ENCODE assay signal across 10 mouse cellular contexts in the genomic region with DNA sequence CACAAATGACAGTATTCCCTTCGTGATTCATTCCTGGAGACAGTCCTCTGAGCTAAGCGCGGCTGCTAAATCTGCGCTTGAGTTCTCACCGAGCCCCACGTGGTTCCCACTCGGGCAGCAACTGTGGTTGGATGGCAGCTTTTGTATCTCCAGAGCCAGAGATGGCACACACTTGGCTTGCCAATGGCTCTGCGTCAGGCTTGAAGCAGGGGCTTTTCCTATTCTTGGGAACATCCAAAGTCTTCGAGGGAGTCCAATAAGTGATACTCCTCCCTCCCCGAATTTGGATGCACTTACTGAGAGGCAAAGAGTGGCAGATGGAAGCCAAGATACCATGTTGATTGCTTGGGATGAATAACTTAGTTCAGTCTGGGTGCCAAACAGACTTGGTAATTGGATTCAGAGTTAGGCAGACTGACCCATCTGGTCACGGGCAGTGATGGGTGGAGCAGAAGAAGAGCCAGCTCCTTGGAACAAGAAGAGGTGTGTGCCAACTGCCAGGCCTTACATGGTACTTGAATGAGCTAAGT.
DNase-seq lines count a peak whose midpoint lies in the region; ATAC-seq and TF ChIP-seq lines count a peak whose summit lies in the region.
"Had no signal": no experiment of that assay in that cellular context is flagged by ENCODE, and none has a peak within 500 bp of the region (broad histone marks: within the 10 kb centered on the region; RNA-seq: fewer than 3 reads in every experiment).

No protein-coding gene starts in this region.

- DNase-seq in brain, embryonic 14.5 days (ENCODE audit: low read depth), result peak; percentile 96
- peak; percentile 16 for DNase-seq in cerebellum, adult 8-10 months
- peak; percentile 88 to 91 for DNase-seq in layer of hippocampus, adult 18-20 months (ENCODE audit: low spot score in 2 of 2)
- DNase-seq in urinary bladder, postnatal 25 days (ENCODE audit: low spot score), result no peak
- no peak for DNase-seq in c-Kit-positive CD71-positive TER-119-positive erythroid progenitor cells, embryonic 14.5 days (ENCODE audit: low spot score)
- no peak for DNase-seq in embryo, embryonic 9.5 days (ENCODE audit: extremely low spot score)

- no peak for TF ChIP-seq CTCF in brain, embryonic 14.5 days (IDR thresholded peaks at IDR 0.05; ENCODE audit: borderline replicate concordance, extremely low read depth, insufficient read depth, insufficient read length)

- H3K4me3 ChIP-seq in midbrain, embryonic 16.5 days (ENCODE audit: low read depth, low read length), result no peak overlapping the region
- H3K4me3 ChIP-seq: heart, embryonic 15.5 days; limb, embryonic 12.5 days had no signal

- no peak for TF ChIP-seq POLR2A in brain, embryonic 14.5 days (IDR thresholded peaks at IDR 0.05; ENCODE audit: borderline replicate concordance, extremely low read depth, insufficient read depth, insufficient read length, poor library complexity, severe bottlenecking)

- H3K4me2 ChIP-seq in midbrain, embryonic 16.5 days (ENCODE audit: low read length), result no peak overlapping the region
- H3K4me2 ChIP-seq: heart, embryonic 15.5 days; limb, embryonic 12.5 days had no signal

- no peaks in the 10 kb centered on the region for H3K36me3 ChIP-seq in midbrain, embryonic 16.5 days (ENCODE audit: control insufficient read depth, insufficient read depth, low read length)
- H3K36me3 ChIP-seq: heart, embryonic 15.5 days; limb, embryonic 12.5 days had no signal

- H3K27me3 ChIP-seq in midbrain, embryonic 16.5 days (ENCODE audit: control insufficient read depth, insufficient read depth, low read depth, low read length), result no peaks in the 10 kb centered on the region
- H3K27me3 ChIP-seq: limb, embryonic 12.5 days; Patski had no signal

- peak; percentile 39; the same call in 1 of the 2 replicates for ATAC-seq in midbrain, embryonic 16.5 days
- ATAC-seq: Patski had no signal

- no peak overlapping the region for H3K9ac ChIP-seq in midbrain, embryonic 16.5 days (ENCODE audit: low read depth, low read length)
- H3K9ac ChIP-seq: heart, embryonic 15.5 days; limb, embryonic 12.5 days had no signal

- WGBS in midbrain, embryonic 16.5 days, result 82% methylated on average over 11 of the region's 11 CpGs

- no peaks in the 10 kb centered on the region for H3K4me1 ChIP-seq in midbrain, embryonic 16.5 days (ENCODE audit: control insufficient read depth, insufficient read depth, low read length)
- H3K4me1 ChIP-seq: heart, embryonic 15.5 days; limb, embryonic 12.5 days had no signal

- no peak overlapping the region for H3K27ac ChIP-seq in midbrain, embryonic 16.5 days (ENCODE audit: low read length)
- H3K27ac ChIP-seq: heart, embryonic 15.5 days; limb, embryonic 12.5 days had no signal

- no peaks in the 10 kb centered on the region for H3K9me3 ChIP-seq in midbrain, embryonic 16.5 days (replicated peaks; ENCODE audit: control insufficient read depth, low read length, poor library complexity, severe bottlenecking)
- H3K9me3 ChIP-seq: heart, embryonic 15.5 days; limb, embryonic 12.5 days had no signal

Comparison
In these comparisons a context has a peak if more than half of its experiments do, and no peak if none do; other contexts are left out.
1. DNase-seq: peak in brain, embryonic 14.5 days (single experiment), cerebellum, adult 8-10 months (single experiment) and layer of hippocampus, adult 18-20 months (2 of 2); none in urinary bladder, postnatal 25 days (single experiment), c-Kit-positive CD71-positive TER-119-positive erythroid progenitor cells, embryonic 14.5 days (single experiment) and embryo, embryonic 9.5 days (single experiment).